Mouse (Mus musculus) urinary bladder, postnatal 14 days (tissue): ENCODE measurements at regions not wholly inside any gene's neighbourhood (a gene's known extent, or its start where the extent isn't known, plus 50 kb on each side); places are given as distances from the start of the nearest gene placed in this dataset.
A peak's percentile ranks its signal among the peaks of the same experiment; 100 is the strongest.

ENCODE experiments used
- DNase-seq: peaks from one replicate; pipeline ENCODE4 v3.0.0; 2021; ENCODE audit warnings: low spot score

DNA sequence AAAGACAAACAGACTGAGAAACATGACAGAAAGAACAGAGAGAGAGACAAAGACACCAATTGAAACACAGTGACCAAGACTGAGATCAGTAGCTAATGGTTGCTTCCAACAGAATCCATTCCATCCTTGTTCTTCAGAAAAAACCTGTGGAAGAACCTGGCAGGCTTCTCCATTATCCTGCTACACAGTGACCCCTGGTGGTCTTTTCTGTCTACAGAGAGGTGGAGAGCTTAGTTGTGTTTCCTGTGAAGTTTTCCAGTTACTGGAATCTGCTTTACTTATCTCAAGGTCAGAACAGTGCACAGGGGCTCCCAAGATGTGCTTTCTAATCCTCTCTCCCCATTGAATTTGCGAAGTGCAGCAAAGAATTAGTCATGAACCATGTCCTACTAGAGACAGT lies 339.1 kb upstream of the Msl3l2 start:
- DNase-seq = peak; percentile 50

DNA sequence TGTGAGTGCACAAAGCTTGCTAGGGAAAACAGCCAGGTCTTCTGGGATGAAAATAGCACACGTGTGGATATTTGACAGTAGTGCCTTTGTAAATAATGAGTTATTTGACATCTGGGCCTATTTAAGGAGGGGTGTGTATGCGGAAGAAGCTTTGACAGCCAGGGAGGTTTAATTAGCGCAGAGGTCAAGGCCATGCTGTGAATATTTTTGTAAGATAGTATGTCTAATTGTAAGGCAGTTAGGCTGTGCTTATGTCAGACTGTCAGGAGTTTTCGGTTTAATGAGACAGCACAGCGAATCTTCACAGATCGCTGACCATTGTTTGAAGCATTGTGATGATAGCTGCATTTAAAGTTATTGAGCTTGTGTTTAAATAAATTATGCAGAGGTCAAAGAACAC lies 337.1 kb upstream of the Msl3l2 start:
- no peak for DNase-seq

DNA sequence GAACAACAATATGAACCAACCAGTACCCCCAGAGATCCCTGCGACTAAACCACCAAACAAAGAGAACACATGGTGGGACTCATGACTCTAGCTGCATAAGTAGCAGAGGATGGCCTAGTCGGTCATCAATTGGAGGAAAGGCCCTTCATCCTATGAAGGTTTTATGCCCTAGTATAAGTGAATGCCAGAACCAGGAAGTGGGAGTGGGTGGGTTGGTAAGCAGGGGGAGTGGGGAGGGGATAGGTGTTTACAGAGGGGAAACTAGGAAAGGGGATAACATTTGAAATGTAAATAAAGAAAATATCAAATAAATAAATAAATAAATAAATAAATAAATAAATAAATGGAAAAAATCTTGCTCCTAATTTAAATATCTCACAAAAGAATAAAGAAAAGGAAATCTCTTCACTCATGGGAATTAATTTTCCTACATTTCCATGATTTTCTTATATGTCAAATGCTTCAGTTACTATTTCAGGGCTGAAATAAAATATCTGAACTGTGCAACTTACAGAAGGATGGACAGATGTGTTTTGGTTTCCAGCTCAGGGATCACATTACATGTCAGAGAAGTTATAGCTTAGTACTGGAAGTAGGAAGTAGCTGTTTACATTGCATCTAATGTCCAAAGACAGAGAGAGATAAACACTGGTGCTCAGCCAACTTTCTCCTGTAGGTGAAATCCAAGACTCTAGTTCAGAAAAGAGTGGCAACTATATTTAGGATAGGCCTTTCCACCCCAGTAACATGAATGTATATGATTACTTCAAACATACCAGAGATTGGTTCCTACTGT lies 323.8 kb upstream of the Msl3l2 start:
- no peak for DNase-seq

DNA sequence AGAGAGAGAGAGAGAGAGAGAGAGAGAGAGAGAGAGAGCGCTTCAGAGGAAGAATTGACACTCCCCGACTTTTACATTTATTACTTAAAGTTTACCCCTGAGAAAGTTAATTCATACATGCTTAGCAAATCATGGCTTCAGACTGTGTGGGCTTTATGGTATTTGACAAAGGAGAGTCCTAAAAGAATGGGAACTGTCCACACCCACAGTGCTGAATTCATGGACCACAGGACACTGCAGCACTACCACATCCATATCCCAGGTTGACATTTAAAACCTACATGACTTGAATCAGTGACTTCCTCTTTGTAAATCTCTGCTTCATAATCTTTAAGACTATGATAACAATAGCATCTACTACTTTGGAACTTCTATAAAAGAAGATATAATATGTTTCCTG lies 292.8 kb upstream of the Msl3l2 start:
- no peak for DNase-seq

DNA sequence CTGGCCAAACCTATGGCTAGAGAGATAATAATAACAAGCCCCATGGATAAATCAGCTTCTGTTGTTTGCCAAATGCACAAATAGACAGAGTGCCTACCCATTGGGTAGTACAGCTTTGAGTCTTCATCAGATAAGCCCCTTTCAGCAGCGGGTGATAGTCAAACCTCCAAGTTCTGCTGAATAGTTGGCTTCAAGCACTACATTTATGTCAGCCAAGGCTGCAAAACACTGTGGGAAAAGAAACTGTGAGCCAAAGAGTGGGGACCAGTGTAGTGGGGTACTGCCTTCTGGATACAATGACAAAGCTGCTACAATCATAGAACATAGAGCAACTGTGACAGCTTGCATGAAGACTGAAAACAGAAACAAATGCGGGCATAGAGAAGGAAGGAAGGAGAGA lies 255.4 kb upstream of the Msl3l2 start:
- DNase-seq = no peak

DNA sequence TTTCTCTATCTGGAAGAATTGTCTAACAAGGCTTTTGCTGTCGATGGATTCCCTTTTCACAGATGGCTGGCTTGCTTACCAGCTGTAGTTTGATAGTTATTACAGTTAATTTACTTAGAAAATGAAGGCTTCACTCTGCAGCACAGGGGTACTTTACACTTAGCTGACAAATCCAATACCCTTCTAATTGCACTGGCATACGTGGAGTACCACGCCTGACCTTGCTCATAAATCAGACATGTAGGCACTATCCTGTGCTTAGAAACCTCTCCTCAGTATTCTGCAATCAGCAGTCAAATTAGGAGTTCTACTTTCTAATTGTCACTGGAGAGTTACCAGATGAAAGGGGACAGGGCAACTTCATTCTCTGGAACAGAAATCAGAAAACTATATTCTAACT lies 214.1 kb upstream of the Msl3l2 start:
- DNase-seq = no peak

DNA sequence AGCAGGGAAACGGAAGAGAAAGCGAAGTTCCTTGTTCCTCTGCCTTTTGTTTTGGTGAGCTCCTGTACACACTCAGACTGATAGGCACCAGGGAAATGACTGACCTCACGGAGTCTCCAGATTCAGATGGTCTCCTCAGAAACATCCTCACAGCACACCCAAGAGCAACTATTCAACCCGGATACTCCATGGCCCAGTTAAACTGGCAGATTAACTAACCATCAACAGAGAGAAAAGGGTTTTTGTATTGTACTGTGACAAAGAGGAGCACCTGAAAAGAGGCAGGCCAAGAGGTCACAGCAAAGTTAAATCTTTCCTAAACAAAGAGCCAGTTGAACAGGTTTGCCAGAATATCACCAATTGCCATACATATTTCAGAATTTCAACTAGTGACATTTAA lies 177.6 kb upstream of the Msl3l2 start:
- no peak for DNase-seq

DNA sequence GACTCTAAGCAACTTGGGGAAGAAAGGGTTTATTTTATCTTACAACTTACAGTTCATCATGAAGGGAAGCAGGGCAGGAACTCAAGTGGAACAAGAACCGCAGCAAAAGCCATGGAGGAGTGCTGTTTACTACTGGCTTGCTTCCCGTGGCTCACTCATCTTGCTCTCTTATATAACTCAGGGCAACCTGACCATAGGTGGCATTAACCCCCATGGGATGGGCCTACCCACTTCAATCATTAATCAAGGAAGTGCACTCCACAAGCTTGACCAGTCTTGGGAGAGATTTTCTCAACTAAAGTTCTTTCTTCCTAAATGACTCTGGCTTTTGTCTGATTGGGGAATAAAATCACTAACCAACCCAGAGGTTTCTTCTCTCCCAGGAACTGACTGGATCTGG lies 172.7 kb upstream of the Msl3l2 start:
- no peak for DNase-seq

DNA sequence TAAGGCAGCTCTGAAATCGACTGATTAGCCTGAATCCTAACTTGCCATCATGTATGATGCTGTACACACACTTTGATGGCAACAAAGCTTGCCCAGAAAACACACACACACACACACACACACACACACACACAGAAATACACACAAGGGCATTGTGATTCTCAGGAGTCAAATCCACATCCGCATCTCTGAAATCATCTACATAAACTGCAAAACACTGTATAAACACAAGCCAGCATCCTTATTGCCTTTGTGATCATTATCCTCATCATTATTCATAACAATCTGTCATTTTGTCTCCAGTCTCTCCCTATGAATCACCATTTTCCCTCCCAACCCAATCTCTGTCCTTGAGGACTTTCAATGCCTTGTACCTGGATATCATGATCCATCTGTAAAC lies 171.3 kb upstream of the Msl3l2 start:
- no peak for DNase-seq

DNA sequence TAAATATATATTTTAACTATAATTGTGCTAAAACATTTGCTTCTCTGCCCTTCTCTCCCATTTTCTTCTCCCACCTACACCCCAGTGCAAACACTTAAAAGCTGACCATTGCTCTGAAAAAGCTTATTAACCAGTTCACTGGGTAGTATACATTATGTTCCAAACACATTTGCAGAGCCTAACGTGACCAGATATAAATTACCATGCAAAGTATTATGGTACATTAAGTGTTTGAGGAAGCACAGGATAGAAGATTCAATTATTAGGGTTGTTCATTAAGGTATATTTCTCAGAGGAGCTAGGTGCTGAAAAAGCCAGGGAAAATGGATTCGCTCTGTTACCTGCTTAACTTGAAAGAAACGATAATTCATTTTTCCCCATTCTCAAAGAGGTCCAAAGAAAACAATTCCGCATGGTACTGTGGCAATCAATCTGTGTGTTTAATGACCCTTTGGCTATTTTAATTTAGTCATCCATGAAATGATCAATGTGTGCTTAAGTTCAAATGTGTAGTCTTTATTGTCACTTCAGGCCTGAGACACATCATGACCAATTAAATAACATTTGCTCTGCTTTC lies 144.0 kb upstream of the Msl3l2 start:
- no peak for DNase-seq
